Mouse (Mus musculus) heart, embryonic 12.5 days (tissue): ENCODE measurements around the gene Hmgcs1. TPM values are rescaled to one million over a fixed set of nuclear protein-coding genes. Genes with fewer than 3 reads are reported as not detected.

Source experiments
- ATAC-seq: fragments of 200-750 bp; cut with Nextera tagmentation; 2 replicates; pipeline ENCODE4 v1.8.0; 2017; ENCODE audit warnings: moderate TSS enrichment, moderate library complexity; ENCODE audit not compliant: insufficient number of reproducible peaks, low FRiP score
- H3K27ac ChIP-seq: fragments of 300-500 bp; sonication (generic); 2 replicates; pipeline ENCODE4 v1.5.1; 2016; ENCODE audit warnings: mild to moderate bottlenecking, moderate library complexity; ENCODE audit not compliant: poor library complexity, severe bottlenecking
- H3K27me3 ChIP-seq: fragments of 300-500 bp; sonication (generic); replicated peaks from 2 replicates; pipeline ENCODE4 v1.6.1; 2016; ENCODE audit warnings: mild to moderate bottlenecking, moderate library complexity
- H3K36me3 ChIP-seq: fragments of 300-500 bp; sonication (generic); 2 replicates; pipeline ENCODE4 v1.6.1; 2016; ENCODE audit warnings: mild to moderate bottlenecking, moderate library complexity
- H3K4me1 ChIP-seq: fragments of 300-500 bp; sonication (generic); replicated peaks from 2 replicates; pipeline ENCODE4 v1.6.1; 2016; ENCODE audit warnings: mild to moderate bottlenecking
- H3K4me2 ChIP-seq: fragments of 300-500 bp; sonication (generic); 2 replicates; pipeline ENCODE4 v1.6.1; 2016; ENCODE audit warnings: mild to moderate bottlenecking, moderate library complexity
- H3K4me3 ChIP-seq: fragments of 300-500 bp; sonication (generic); 2 replicates; pipeline ENCODE4 v1.5.1; 2016; ENCODE audit warnings: mild to moderate bottlenecking
- H3K9ac ChIP-seq: fragments of 300-500 bp; sonication (generic); 2 replicates; pipeline ENCODE4 v1.6.1; 2016; ENCODE audit warnings: mild to moderate bottlenecking, moderate library complexity
- H3K9me3 ChIP-seq: fragments of 300-500 bp; sonication (generic); replicated peaks from 2 replicates; pipeline ENCODE4 v1.6.1; 2016; ENCODE audit warnings: mild to moderate bottlenecking, moderate library complexity
- whole genome bisulfite sequencing: fragments of 180-500 bp; shearing (Covaris S2); methylation state at CpG from one replicate; pipeline ENCODE4 v1.1.7; 2016; 5-methylcytosine and 5-hydroxymethylcytosine counted together
- polyA plus RNA-seq: library from polyadenylated mRNA; unstranded; fragments of >200 nt; fragmentation: Nextera tagmentation; extraction: Ambion mirVana; gene quantifications from 2 replicates; pipeline ENCODE4 v1.2.1, GENCODE M21; 2016

Gene Hmgcs1
- polyA plus RNA-seq, 1 experiment from 2014 or later, result 111 TPM

DNA sequence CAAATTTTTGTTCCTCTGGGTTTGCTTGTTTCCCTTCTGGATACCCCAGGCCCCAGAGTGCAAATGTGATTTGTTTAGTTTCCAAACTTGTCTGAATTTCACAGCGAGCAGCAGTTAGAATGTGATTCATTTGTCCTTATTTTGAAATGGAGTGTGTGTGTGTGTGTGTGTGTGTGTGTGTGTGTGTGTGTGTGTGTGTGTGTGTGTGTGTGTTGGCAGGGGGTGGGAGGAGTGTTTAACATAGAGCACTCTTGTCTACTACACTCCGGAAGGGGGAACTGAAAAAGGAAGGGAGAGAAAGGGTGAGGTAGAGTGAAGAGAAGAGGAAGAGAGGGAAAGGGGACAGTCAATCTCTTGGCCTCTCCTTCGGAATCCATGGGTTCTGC is 64.4 kb downstream of the Hmgcs1 start:
- Histone ChIP-seq H3K27me3 (no peaks in the 10 kb centered on the region), H3K4me1 (peaks cover 8% of the 10 kb centered on the region; the same call in 1 of the 2 replicates), H3K27ac (no peak overlapping the region), H3K36me3 (peaks cover 3% of the 10 kb centered on the region; the same call in 1 of the 2 replicates), H3K4me3 (peak overlapping the region; percentile 56), H3K9me3 (no peaks in the 10 kb centered on the region), H3K9ac (peak overlapping the region; percentile 69; the same call in 1 of the 2 replicates), H3K4me2 (peak overlapping the region; percentile 96)
- ATAC-seq, result no peak
- WGBS, result 35% methylated on average over 3 of the region's 3 CpGs

DNA sequence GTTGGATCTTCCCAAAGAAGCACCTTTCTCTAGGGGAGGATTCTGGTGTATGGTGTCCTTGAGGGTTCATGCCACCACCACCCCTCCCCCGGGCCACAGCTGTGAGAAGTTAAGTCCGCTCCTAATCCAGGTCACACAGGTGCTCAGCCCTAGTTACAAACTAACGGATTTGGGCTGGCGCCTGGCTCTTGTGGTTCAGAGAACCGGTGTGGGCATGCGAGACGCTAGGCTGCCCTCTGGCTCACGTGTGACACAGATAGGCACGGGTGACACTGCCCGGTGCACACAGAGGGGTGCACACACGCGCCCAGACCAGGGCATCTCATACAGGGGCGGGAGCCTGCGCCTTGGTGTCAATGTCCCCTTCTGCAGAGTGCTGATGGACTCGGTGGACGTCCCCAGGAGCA is 65.0 kb downstream of the Hmgcs1 start:
- peak; percentile 64 for ATAC-seq
- peak overlapping the region; percentile 96 for H3K4me2 ChIP-seq
- H3K27ac ChIP-seq, result no peak overlapping the region
- H3K4me1 ChIP-seq, result peaks cover 8% of the 10 kb centered on the region; the same call in 1 of the 2 replicates
- peaks cover 3% of the 10 kb centered on the region; the same call in 1 of the 2 replicates for H3K36me3 ChIP-seq
- H3K9me3 ChIP-seq, result no peaks in the 10 kb centered on the region
- no peaks in the 10 kb centered on the region for H3K27me3 ChIP-seq
- H3K4me3 ChIP-seq, result peak overlapping the region; percentile 56
- H3K9ac ChIP-seq, result peak overlapping the region; percentile 69
- under 1% methylated on average over 16 of the region's 16 CpGs for WGBS

DNA sequence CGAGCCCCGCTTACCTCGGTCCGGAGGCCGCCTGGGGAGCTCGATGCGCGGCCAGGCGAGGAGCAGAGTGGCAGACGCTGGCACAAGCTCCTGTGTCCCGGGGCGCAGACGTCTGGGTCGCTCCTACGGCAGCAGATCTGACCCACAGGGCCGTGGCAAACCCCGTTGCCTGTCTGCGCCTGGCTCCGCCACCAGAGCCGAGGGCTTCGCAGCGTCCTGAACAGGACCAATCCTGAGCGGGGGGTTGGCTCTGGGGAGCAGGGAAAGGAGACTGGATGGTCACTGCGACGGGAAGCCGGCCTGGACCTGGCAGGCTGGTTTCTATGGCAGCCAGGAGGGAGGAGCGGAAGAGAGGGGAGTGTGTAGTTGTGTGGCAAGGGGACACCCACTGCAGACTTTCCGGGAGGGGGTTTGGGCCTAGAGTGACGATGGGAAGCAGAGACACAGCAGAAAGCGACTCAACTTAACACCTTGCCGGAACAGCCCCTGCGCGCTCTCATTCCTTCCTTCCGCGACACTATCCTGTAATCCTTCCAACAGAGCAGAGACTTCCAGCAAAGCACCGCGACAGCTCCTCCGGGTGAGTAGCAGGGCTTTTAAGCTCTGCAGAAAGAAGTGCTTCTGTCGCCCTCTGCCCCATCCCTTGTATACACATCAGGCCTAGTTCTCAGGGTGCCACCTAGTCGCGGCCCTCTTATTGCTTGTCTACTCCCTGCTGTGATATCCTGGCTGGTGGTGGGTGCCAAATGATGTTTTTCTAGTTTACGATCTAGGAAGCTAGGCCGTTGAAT is 65.7 kb downstream of the Hmgcs1 start, which contains the start of gene Nim1k:
Gene Nim1k, minus strand, starts transcription at position 202 of the 791 bp plus-strand sequence.
- H3K4me1 ChIP-seq, result peaks cover 8% of the 10 kb centered on the region; the same call in 1 of the 2 replicates
- peak within 1 kb of the TSS; percentile 96 for H3K4me2 ChIP-seq
- ATAC-seq, result peak; percentile 93
- 1% methylated on average over 43 of the region's 43 CpGs for WGBS
- H3K9ac ChIP-seq, result peak within 1 kb of the TSS; percentile 69
- H3K4me3 ChIP-seq, result peak within 1 kb of the TSS; percentile 56
- no peaks in the 10 kb centered on the region for H3K9me3 ChIP-seq
- H3K36me3 ChIP-seq, result peaks cover 5% of the 10 kb centered on the region
- peak within 1 kb of the TSS; percentile 24; the same call in 1 of the 2 replicates for H3K27ac ChIP-seq
- no peaks in the 10 kb centered on the region for H3K27me3 ChIP-seq

DNA sequence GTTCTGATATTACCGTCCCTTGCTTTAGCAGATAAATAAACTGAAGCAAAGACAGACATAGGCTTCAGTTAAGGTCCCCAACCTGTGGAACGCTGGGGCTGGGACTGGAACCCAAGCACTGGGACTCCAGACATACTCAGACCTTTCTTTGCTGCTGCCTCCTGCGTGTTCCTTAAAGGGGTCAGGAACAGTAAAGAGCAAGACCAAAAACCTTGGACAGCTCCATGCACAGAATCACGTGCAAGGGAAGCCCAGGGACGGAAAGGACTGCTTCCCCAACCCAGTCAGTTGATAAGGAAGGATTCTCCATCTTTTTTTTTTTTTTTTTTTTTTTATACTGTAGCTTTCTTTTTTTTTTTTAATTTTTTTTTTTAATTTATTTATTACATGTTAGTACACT is 66.7 kb downstream of the Hmgcs1 start:
- no peak for ATAC-seq
- H3K9me3 ChIP-seq, result no peaks in the 10 kb centered on the region
- no peaks in the 10 kb centered on the region for H3K27me3 ChIP-seq
- no peak overlapping the region for H3K4me2 ChIP-seq
- H3K27ac ChIP-seq, result no peak overlapping the region
- no peak overlapping the region for H3K4me3 ChIP-seq
- H3K36me3 ChIP-seq, result peaks cover 15% of the 10 kb centered on the region
- 30% methylated on average over 5 of the region's 5 CpGs for WGBS
- no peak overlapping the region for H3K9ac ChIP-seq
- peaks cover 8% of the 10 kb centered on the region; the same call in 1 of the 2 replicates for H3K4me1 ChIP-seq

Other genes starting within 250 kb of the Hmgcs1 start
- 44.1 and 46.7 TPM in 2 replicates for gene 4833420G17Rik, start 227.6 kb upstream of the Hmgcs1 start, polyA plus RNA-seq
- gene Tmem267, start 202.3 kb upstream of the Hmgcs1 start, polyA plus RNA-seq, result 0.95 and 1.7 TPM in 2 replicates
- gene 3110070M22Rik, start 202.0 kb upstream of the Hmgcs1 start, polyA plus RNA-seq, result 0.65 and 1.0 TPM in 2 replicates
- 0.12 TPM in 1 of 2 replicates, not detected in the other for gene Ccl28, start 66.6 kb upstream of the Hmgcs1 start, polyA plus RNA-seq
- gene Nim1k, start 65.5 kb downstream of the Hmgcs1 start, polyA plus RNA-seq, result 0.47 and 0.85 TPM in 2 replicates
- gene Zfp131, start 100.5 kb downstream of the Hmgcs1 start, polyA plus RNA-seq, result 27.6 and 31.0 TPM in 2 replicates
- gene AF067063, start 139.8 kb downstream of the Hmgcs1 start, polyA plus RNA-seq, result not detected in 2 replicates
- not detected in 2 replicates for gene D13Ertd608e, start 145.6 kb downstream of the Hmgcs1 start, polyA plus RNA-seq
- not detected in 2 replicates for gene Tcstv1, start 204.4 kb downstream of the Hmgcs1 start, polyA plus RNA-seq
- gene Gm21761, start 238.9 kb downstream of the Hmgcs1 start, polyA plus RNA-seq, result not detected in 2 replicates